Comparison of ENCODE assay signal across 23 mouse cellular contexts in the genomic region with DNA sequence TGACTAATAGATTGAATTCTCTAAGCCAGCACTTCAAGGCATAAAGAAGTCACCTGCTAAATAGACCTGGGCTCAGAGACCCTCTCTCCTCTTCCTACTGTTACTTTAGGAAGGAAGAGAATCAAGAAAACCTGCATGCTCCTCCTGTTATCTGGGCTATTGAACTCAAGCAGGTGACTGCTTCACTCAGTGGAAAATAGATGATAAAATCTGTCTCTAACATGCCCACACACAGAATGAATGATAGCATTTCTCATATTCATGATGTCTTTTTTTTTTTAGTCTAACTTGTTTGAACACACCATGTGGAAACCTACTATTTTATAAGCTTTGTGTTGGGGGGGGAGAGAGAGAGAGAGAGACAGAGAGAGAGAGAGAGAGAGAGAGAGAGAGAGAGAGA.
A peak's percentile ranks its signal among the peaks of the same experiment; 100 is the strongest.
DNase-seq lines count a peak whose midpoint lies in the region; ATAC-seq lines count a peak whose summit lies in the region.
"Had no signal": no experiment of that assay in that cellular context is flagged by ENCODE, and none has a peak within 500 bp of the region (broad histone marks: within the 10 kb centered on the region; RNA-seq: fewer than 3 reads in every experiment).

No protein-coding gene starts in this region.

- no peaks in the 10 kb centered on the region for H3K27me3 ChIP-seq in kidney, embryonic 14.5 days (ENCODE audit: control insufficient read depth, insufficient read depth, low read length)
- no peaks in the 10 kb centered on the region for H3K27me3 ChIP-seq in midbrain, embryonic 10.5 days (ENCODE audit: low read depth, poor library complexity, severe bottlenecking)
- no peaks in the 10 kb centered on the region for H3K27me3 ChIP-seq in midbrain, embryonic 13.5 days
- H3K27me3 ChIP-seq in stomach, embryonic 16.5 days (ENCODE audit: control insufficient read depth, insufficient read depth, low read length), result no peaks in the 10 kb centered on the region
- H3K27me3 ChIP-seq: embryonic facial prominence, embryonic 12.5 days; forebrain, embryonic 13.5 days; heart, embryonic 15.5 days; hindbrain, embryonic 13.5 days had no signal

- no peak overlapping the region for H3K4me3 ChIP-seq in kidney, embryonic 14.5 days (ENCODE audit: low read length)
- no peak overlapping the region for H3K4me3 ChIP-seq in midbrain, embryonic 10.5 days
- no peak overlapping the region for H3K4me3 ChIP-seq in midbrain, embryonic 13.5 days (replicated peaks)
- no peak overlapping the region for H3K4me3 ChIP-seq in stomach, embryonic 16.5 days (replicated peaks; ENCODE audit: low read length)
- H3K4me3 ChIP-seq: embryonic facial prominence, embryonic 12.5 days; forebrain, embryonic 13.5 days; heart, adult 2 months; heart, embryonic 15.5 days; hindbrain, embryonic 13.5 days had no signal

- no peak overlapping the region for H3K4me2 ChIP-seq in kidney, embryonic 14.5 days (replicated peaks; ENCODE audit: low read depth, low read length)
- no peak overlapping the region for H3K4me2 ChIP-seq in midbrain, embryonic 13.5 days (replicated peaks)
- no peak overlapping the region for H3K4me2 ChIP-seq in stomach, embryonic 16.5 days (ENCODE audit: low read depth, low read length)
- H3K4me2 ChIP-seq: embryonic facial prominence, embryonic 12.5 days; forebrain, embryonic 13.5 days; heart, embryonic 11.5 days; heart, embryonic 15.5 days; hindbrain, embryonic 13.5 days had no signal

- H3K9me3 ChIP-seq in kidney, embryonic 14.5 days (ENCODE audit: control insufficient read depth, low read length), result no peaks in the 10 kb centered on the region
- H3K9me3 ChIP-seq in midbrain, embryonic 10.5 days (replicated peaks), result no peaks in the 10 kb centered on the region
- H3K9me3 ChIP-seq in midbrain, embryonic 13.5 days, result no peaks in the 10 kb centered on the region
- no peaks in the 10 kb centered on the region for H3K9me3 ChIP-seq in stomach, embryonic 16.5 days (replicated peaks; ENCODE audit: control insufficient read depth, low read length)
- H3K9me3 ChIP-seq: embryonic facial prominence, embryonic 12.5 days; forebrain, embryonic 13.5 days; heart, embryonic 15.5 days; hindbrain, embryonic 13.5 days had no signal

- DNase-seq in CD4-positive, CD25-positive, alpha-beta regulatory T cell, adult 2 months (ENCODE audit: low read depth, low spot score), result peak; percentile 63
- DNase-seq in kidney, postnatal 14 days, result no peak
- no peak for DNase-seq in midbrain, embryonic 10.5 days (ENCODE audit: low spot score)
- DNase-seq in ovary, adult 18-20 months (ENCODE audit: low spot score), result no peak
- DNase-seq: adrenal gland, adult 2 months; B cell, adult 2 months; cerebellum, adult 11 months; cerebellum, adult 8-10 months; cerebellum, postnatal 14 days; embryo, embryonic 11 days; gastrocnemius, postnatal 10 days; heart, adult 2 months; heart, postnatal 14 days had no signal

- no peak overlapping the region for H3K9ac ChIP-seq in kidney, embryonic 14.5 days (ENCODE audit: low read depth, low read length)
- no peak overlapping the region for H3K9ac ChIP-seq in midbrain, embryonic 13.5 days (replicated peaks)
- no peak overlapping the region for H3K9ac ChIP-seq in stomach, embryonic 16.5 days (ENCODE audit: low read length)
- H3K9ac ChIP-seq: embryonic facial prominence, embryonic 12.5 days; forebrain, embryonic 13.5 days; heart, embryonic 15.5 days; hindbrain, embryonic 13.5 days had no signal

- peak overlapping the region; percentile 38; the same call in 1 of the 2 replicates for H3K27ac ChIP-seq in kidney, embryonic 14.5 days (ENCODE audit: low read depth, low read length)
- peak overlapping the region; percentile 73 for H3K27ac ChIP-seq in midbrain, embryonic 10.5 days (replicated peaks)
- no peak overlapping the region for H3K27ac ChIP-seq in midbrain, embryonic 13.5 days
- H3K27ac ChIP-seq in stomach, embryonic 16.5 days (ENCODE audit: low read length), result peak overlapping the region; percentile 82; the same call in 1 of the 2 replicates
- H3K27ac ChIP-seq: forebrain, embryonic 13.5 days; heart, adult 2 months; heart, embryonic 15.5 days; hindbrain, embryonic 13.5 days; hindbrain, postnatal 0 days had no signal

- H3K36me3 ChIP-seq in kidney, embryonic 14.5 days (ENCODE audit: control insufficient read depth, insufficient read depth, low read length), result no peaks in the 10 kb centered on the region
- H3K36me3 ChIP-seq in midbrain, embryonic 10.5 days, result no peaks in the 10 kb centered on the region
- H3K36me3 ChIP-seq in midbrain, embryonic 13.5 days, result no peaks in the 10 kb centered on the region
- H3K36me3 ChIP-seq in stomach, embryonic 16.5 days (ENCODE audit: control insufficient read depth, insufficient read depth, low read length), result no peaks in the 10 kb centered on the region
- H3K36me3 ChIP-seq: embryonic facial prominence, embryonic 12.5 days; heart, embryonic 15.5 days; hindbrain, embryonic 13.5 days had no signal

- H3K4me1 ChIP-seq in kidney, embryonic 14.5 days (ENCODE audit: control insufficient read depth, insufficient read depth, low read length), result peaks cover 20% of the 10 kb centered on the region; the same call in 1 of the 2 replicates
- peaks cover 25% of the 10 kb centered on the region for H3K4me1 ChIP-seq in midbrain, embryonic 10.5 days
- peaks cover 10% of the 10 kb centered on the region for H3K4me1 ChIP-seq in midbrain, embryonic 13.5 days (replicated peaks)
- peaks cover 18% of the 10 kb centered on the region for H3K4me1 ChIP-seq in stomach, embryonic 16.5 days (ENCODE audit: control insufficient read depth, insufficient read depth, low read length)

- no peak for ATAC-seq in CD4-positive, CD25-positive, alpha-beta regulatory T cell, adult 4 months
- no peak for ATAC-seq in kidney, embryonic 14.5 days (ENCODE audit: low FRiP score, low TSS enrichment)
- ATAC-seq in midbrain, embryonic 13.5 days, result no peak
- no peak for ATAC-seq in stomach, embryonic 16.5 days (ENCODE audit: insufficient read depth, low FRiP score)
- ATAC-seq: forebrain, embryonic 13.5 days; hindbrain, postnatal 0 days had no signal
